Mouse (Mus musculus): ENCODE results near the gene Myl3. TPM values are rescaled to one million over a fixed set of nuclear protein-coding genes. Genes with fewer than 3 reads are reported as not detected.

Gene Myl3
- polyA plus RNA-seq, 1 experiment from 2014 or later: 53.6 TPM

DNA sequence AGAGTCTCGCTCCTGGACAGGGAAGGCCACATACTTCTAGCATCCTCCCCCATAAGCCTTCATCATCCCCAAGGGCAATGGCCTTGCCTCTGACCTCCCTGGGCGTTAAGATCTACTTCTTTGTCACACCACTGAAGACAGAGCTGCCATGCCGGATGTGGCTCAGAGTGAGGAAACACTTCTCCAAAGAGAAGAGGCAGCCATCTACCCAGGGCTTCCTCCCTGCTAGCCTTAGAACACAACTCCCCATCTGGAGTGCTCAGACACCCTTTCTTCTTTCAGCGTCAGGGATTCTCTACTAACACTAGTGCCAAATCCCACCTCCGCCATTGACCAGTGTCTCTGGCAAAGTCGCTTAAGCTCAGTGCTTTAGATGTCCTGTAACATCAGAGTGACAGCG lies 7.5 kb upstream of the Myl3 start:
- Histone ChIP-seq H3K27ac (replicated peaks; ENCODE audit: low read depth, low read length) (no peak overlapping the region), H3K27me3 (replicated peaks; ENCODE audit: control insufficient read depth, insufficient read depth, low read length) (no peaks in the 10 kb centered on the region), H3K36me3 (ENCODE audit: control insufficient read depth, insufficient read depth, low read length) (peaks cover 26% of the 10 kb centered on the region), H3K4me2 (ENCODE audit: low read depth, low read length) (peak overlapping the region; percentile 60), H3K4me1 (ENCODE audit: control insufficient read depth, insufficient read depth, low read length) (peaks cover 51% of the 10 kb centered on the region), H3K9ac (ENCODE audit: low read depth, low read length) (no peak overlapping the region), H3K9me3 (ENCODE audit: control insufficient read depth, low read length) (no peaks in the 10 kb centered on the region), H3K4me3 (ENCODE audit: low read depth, low read length) (no peak overlapping the region)
- WGBS: 67% methylated on average over 7 of the region's 7 CpGs
- DNase-seq (ENCODE audit: low spot score) (no peak), ATAC-seq (ENCODE audit: low read depth) (no peak)

DNA sequence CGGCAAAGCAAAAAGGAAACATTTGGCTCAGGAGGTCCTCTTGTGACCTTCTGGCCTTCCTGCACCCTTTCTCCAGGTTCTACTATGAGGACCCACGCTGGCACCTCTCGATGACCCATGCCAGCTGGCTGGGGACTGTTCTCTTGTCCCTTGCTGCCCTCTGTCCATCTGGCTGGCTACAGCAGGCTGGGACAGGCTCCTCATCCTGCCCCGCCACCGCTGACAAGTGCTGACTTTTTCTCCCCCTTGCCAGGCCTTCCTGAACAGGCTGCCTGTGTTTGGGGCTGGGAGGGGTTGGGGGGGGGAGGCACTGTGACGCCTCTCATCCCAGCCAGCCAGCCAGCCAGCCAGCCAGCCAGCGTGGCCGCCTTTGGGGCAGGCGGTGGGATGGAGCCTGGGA lies 5.3 kb upstream of the Myl3 start:
- Histone ChIP-seq H3K27me3 (replicated peaks; ENCODE audit: control insufficient read depth, insufficient read depth, low read length) (no peaks in the 10 kb centered on the region), H3K9ac (ENCODE audit: low read depth, low read length) (peak overlapping the region; percentile 2; the same call in 1 of the 2 replicates), H3K4me2 (ENCODE audit: low read depth, low read length) (peak overlapping the region; percentile 40), H3K4me3 (ENCODE audit: low read depth, low read length) (no peak overlapping the region), H3K4me1 (ENCODE audit: control insufficient read depth, insufficient read depth, low read length) (peaks cover 54% of the 10 kb centered on the region), H3K27ac (replicated peaks; ENCODE audit: low read depth, low read length) (0 out of 2 replicates have a peak overlapping the region, but pooled peaks have one; percentile 15), H3K36me3 (ENCODE audit: control insufficient read depth, insufficient read depth, low read length) (peaks cover 25% of the 10 kb centered on the region), H3K9me3 (ENCODE audit: control insufficient read depth, low read length) (no peaks in the 10 kb centered on the region)
- 27% methylated on average over 9 of the region's 9 CpGs for WGBS
- ATAC-seq (ENCODE audit: low read depth) (no peak), DNase-seq (ENCODE audit: low spot score) (no peak)

DNA sequence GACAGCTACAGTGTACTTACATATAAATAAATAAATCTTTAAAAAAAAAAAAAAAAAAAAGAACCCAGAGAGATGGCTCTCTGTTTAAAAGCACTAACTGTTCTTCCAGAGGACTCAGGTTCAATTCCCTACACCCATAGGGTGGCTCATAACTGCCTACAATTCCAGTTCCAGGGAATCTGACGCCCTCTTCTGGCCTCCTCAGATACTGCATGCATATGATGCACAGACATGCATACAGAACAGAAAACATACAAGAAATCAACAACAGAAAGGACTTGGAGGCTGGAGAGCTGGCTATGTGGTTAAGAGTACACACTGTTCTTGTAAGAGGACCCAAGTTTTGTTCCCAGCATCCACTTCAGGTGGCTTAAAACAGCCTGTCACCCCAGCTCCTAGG lies 3.6 kb upstream of the Myl3 start:
- DNase-seq (ENCODE audit: low spot score) (no peak), ATAC-seq (ENCODE audit: low read depth) (no peak)
- no peaks in the 10 kb centered on the region for H3K9me3 ChIP-seq (ENCODE audit: control insufficient read depth, low read length)
- peak overlapping the region; percentile 72; the same call in 1 of the 2 replicates for H3K4me2 ChIP-seq (ENCODE audit: low read depth, low read length)
- H3K4me1 ChIP-seq (ENCODE audit: control insufficient read depth, insufficient read depth, low read length): peaks cover 42% of the 10 kb centered on the region
- no peak overlapping the region for H3K4me3 ChIP-seq (ENCODE audit: low read depth, low read length)
- peaks cover 22% of the 10 kb centered on the region for H3K36me3 ChIP-seq (ENCODE audit: control insufficient read depth, insufficient read depth, low read length)
- H3K27ac ChIP-seq (replicated peaks; ENCODE audit: low read depth, low read length): no peak overlapping the region
- H3K27me3 ChIP-seq (replicated peaks; ENCODE audit: control insufficient read depth, insufficient read depth, low read length): no peaks in the 10 kb centered on the region
- no peak overlapping the region; the same call in 1 of the 2 replicates for H3K9ac ChIP-seq (ENCODE audit: low read depth, low read length)
- WGBS: 21% methylated on average over 1 of the region's 1 CpGs

DNA sequence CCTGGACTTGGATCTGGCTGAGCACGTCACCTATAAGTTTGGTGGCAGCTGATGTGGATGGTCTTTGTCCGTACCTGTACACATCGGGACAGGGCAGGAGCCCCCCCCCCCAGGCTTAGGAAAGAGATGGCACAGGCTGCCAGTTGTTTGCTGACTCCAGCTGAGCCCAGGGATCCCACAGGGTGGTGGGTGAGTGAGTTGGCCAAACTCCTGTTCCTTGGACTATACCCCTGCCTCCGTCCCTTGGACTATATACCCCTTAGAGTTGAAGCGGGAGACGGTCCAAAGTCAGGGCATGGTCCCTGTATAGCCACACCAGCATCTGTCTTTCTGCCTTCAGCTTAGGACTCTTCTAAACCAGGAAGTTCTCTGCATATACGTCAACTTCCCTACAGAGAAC lies 1.7 kb upstream of the Myl3 start:
- peaks cover 6% of the 10 kb centered on the region; the same call in 1 of the 2 replicates for H3K27me3 ChIP-seq (replicated peaks; ENCODE audit: control insufficient read depth, insufficient read depth, low read length)
- peaks cover 31% of the 10 kb centered on the region; the same call in 1 of the 2 replicates for H3K4me1 ChIP-seq (ENCODE audit: control insufficient read depth, insufficient read depth, low read length)
- no peak for DNase-seq (ENCODE audit: low spot score)
- H3K36me3 ChIP-seq (ENCODE audit: control insufficient read depth, insufficient read depth, low read length): peaks cover 22% of the 10 kb centered on the region
- H3K4me3 ChIP-seq (ENCODE audit: low read depth, low read length): peak overlapping the region; percentile 77
- H3K4me2 ChIP-seq (ENCODE audit: low read depth, low read length): peak overlapping the region; percentile 72
- H3K27ac ChIP-seq (replicated peaks; ENCODE audit: low read depth, low read length): no peak overlapping the region
- ATAC-seq (ENCODE audit: low read depth): no peak
- WGBS: 84% methylated on average over 7 of the region's 7 CpGs
- peak overlapping the region; percentile 92; the same call in 1 of the 2 replicates for H3K9ac ChIP-seq (ENCODE audit: low read depth, low read length)
- no peaks in the 10 kb centered on the region for H3K9me3 ChIP-seq (ENCODE audit: control insufficient read depth, low read length)

DNA sequence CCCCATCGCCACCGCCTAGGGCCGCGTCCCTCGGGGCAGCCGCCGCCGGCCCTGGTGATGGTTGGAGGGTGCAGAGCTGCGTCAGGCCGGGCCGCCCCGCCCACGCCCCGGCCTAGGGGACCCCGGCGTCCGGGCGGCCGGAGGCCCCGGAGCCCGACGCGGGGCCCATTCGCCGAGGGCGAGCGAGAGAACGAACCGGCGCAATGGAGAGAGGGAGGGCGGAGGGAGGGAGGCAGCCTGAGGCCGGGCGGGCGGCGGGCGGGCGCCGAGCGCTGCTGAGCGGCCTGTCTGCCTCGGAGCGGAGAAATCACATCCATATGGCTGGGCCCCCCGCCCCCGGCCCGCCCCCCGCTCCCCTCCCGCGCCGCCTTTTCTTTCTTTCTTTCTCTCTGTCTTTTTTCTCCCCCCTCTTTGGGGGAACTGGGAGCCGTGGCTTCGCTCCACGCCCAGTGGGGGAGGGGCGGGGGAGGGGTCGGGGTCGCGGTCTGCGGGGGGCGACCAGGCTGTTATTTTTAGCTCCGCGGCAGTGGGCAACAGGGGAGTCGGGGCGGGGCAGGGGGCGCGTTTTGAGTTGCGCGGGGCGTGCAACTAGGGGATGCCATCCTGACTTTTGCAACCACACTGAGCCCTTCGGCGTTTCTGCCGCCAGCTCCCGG lies 762 bp downstream of the Myl3 start:
- under 1% methylated on average over 34 of the region's 71 CpGs for WGBS
- Histone ChIP-seq H3K9ac (ENCODE audit: low read depth, low read length) (peak overlapping the region; percentile 92), H3K4me3 (ENCODE audit: low read depth, low read length) (peak overlapping the region; percentile 77), H3K27me3 (replicated peaks; ENCODE audit: control insufficient read depth, insufficient read depth, low read length) (peaks cover 6% of the 10 kb centered on the region; the same call in 1 of the 2 replicates), H3K4me1 (ENCODE audit: control insufficient read depth, insufficient read depth, low read length) (peaks cover 12% of the 10 kb centered on the region; the same call in 1 of the 2 replicates), H3K27ac (replicated peaks; ENCODE audit: low read depth, low read length) (peak overlapping the region; percentile 95), H3K4me2 (ENCODE audit: low read depth, low read length) (peak overlapping the region; percentile 72), H3K9me3 (ENCODE audit: control insufficient read depth, low read length) (no peaks in the 10 kb centered on the region), H3K36me3 (ENCODE audit: control insufficient read depth, insufficient read depth, low read length) (peaks cover 22% of the 10 kb centered on the region)
- DNase-seq (ENCODE audit: low spot score) (peak; percentile 81), ATAC-seq (ENCODE audit: low read depth) (peak; percentile 86)

DNA sequence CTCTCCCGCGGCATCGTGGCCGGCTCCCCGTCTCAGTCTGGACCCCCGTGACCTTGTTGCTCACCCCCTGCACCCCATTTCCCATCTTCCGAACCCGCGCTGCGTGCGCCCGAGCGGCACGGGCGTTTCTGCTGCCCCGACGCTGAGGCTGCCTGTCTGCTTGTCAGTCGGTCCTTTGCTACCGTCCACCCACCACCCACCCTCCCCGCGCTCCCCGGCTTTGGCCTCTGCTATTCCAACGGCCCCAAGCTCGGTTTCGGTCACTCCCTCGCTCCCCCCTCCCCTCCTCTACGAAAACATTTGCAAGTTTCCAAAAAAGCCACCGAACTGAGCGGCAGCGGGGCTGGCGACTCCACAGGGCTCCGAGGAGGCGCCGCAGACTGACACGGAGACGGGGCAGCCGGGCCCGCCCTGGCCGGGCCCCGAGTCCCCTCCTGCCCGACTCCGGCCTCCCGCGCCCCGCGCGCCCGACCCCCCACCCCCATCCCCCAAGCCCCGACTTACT lies 1.3 kb downstream of the Myl3 start:
- Histone ChIP-seq H3K4me3 (ENCODE audit: low read depth, low read length) (peak overlapping the region; percentile 77), H3K27me3 (replicated peaks; ENCODE audit: control insufficient read depth, insufficient read depth, low read length) (peaks cover 6% of the 10 kb centered on the region; the same call in 1 of the 2 replicates)
- under 1% methylated on average over 42 of the region's 49 CpGs for WGBS

DNA sequence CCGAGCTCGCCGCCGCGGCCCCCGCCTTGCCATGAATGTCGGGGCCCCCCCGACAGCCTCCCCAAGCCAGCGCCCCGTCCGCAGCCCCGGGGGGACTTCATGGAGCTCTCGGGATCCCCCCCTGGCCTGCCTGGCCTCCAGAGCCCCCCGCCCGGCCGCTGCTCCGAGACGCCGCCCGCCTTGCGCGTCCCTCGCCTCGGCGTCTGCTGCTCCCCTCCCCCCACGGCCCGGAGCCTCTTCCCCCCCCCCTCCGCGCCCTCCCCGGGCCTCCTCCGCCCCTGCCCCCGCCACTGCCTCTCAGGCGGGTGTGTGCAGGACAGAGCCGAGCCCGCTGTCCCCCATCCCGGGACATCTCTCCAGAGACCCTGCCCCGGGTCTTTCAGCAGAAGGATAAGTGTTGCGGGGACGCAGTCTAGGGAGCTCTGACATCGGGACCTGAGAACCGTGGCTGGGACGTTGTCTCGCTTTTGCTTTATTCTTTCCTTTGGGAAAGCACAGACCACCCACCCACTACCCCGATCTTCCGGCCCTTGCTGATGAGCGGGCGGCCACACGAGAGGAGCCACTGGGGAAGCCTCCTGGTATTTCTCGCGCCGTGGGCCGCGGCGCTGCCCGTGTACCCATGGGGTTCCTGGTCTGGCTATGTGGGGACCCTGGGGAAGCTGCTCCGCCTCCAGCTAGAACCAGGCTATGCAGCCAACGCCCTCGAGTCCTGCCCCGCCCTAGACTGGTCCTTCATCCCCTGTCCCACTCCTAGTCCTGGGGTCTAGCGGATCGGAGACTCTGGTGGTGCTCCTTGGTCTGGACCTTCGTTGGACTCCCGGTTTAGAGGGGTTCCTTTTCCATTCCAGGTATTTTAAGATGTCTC lies 2.0 kb downstream of the Myl3 start:
- 4% methylated on average over 24 of the region's 63 CpGs for WGBS

More for the DNA sequence above, 1.3 kb downstream of the Myl3 start:
- peak overlapping the region; percentile 92 for H3K9ac ChIP-seq (ENCODE audit: low read depth, low read length)
- peaks cover 9% of the 10 kb centered on the region; the same call in 1 of the 2 replicates for H3K4me1 ChIP-seq (ENCODE audit: control insufficient read depth, insufficient read depth, low read length)
- peak; percentile 22; the same call in 1 of the 2 replicates for ATAC-seq (ENCODE audit: low read depth)
- peak; percentile 53 for DNase-seq (ENCODE audit: low spot score)
- H3K27ac ChIP-seq (replicated peaks; ENCODE audit: low read depth, low read length): peak overlapping the region; percentile 95
- peaks cover 22% of the 10 kb centered on the region for H3K36me3 ChIP-seq (ENCODE audit: control insufficient read depth, insufficient read depth, low read length)
- H3K9me3 ChIP-seq (ENCODE audit: control insufficient read depth, low read length): no peaks in the 10 kb centered on the region
- H3K4me2 ChIP-seq (ENCODE audit: low read depth, low read length): peak overlapping the region; percentile 72

DNA sequence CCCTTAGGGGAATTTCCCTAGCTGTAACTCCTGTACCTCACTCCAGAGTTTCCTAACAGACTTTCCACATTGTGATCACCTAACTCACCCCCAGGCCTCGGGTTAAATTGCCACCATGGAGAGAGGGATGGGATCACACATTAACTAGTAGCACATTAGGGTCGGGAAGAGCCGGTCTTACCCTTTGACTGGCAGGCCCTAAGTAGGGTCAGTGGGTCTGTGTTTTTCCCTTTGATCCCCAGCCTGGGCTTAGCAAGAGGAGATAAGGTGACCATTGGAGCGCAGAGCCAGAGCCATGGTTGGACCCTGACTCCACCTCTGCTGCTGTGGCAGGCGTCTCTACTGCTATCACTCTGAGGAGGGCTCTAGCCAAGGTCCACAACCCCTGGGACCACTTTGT lies 4.1 kb downstream of the Myl3 start:
- ATAC-seq (ENCODE audit: low read depth): no peak
- H3K4me2 ChIP-seq (ENCODE audit: low read depth, low read length): no peak overlapping the region
- WGBS: 34% methylated on average over 5 of the region's 5 CpGs

More for the DNA sequence above, 2.0 kb downstream of the Myl3 start:
- Histone ChIP-seq H3K4me1 (ENCODE audit: control insufficient read depth, insufficient read depth, low read length) (peaks cover 8% of the 10 kb centered on the region; the same call in 1 of the 2 replicates), H3K36me3 (ENCODE audit: control insufficient read depth, insufficient read depth, low read length) (peaks cover 17% of the 10 kb centered on the region; the same call in 1 of the 2 replicates), H3K27me3 (replicated peaks; ENCODE audit: control insufficient read depth, insufficient read depth, low read length) (peaks cover 6% of the 10 kb centered on the region; the same call in 1 of the 2 replicates), H3K9ac (ENCODE audit: low read depth, low read length) (peak overlapping the region; percentile 92), H3K4me2 (ENCODE audit: low read depth, low read length) (peak overlapping the region; percentile 72), H3K27ac (replicated peaks; ENCODE audit: low read depth, low read length) (peak overlapping the region; percentile 95), H3K9me3 (ENCODE audit: control insufficient read depth, low read length) (no peaks in the 10 kb centered on the region), H3K4me3 (ENCODE audit: low read depth, low read length) (peak overlapping the region; percentile 77)
- DNase-seq (ENCODE audit: low spot score): peak; percentile 61
- peak; percentile 42 for ATAC-seq (ENCODE audit: low read depth)

More for the DNA sequence above, 4.1 kb downstream of the Myl3 start:
- Histone ChIP-seq H3K9me3 (ENCODE audit: control insufficient read depth, low read length) (no peaks in the 10 kb centered on the region), H3K27ac (replicated peaks; ENCODE audit: low read depth, low read length) (no peak overlapping the region), H3K36me3 (ENCODE audit: control insufficient read depth, insufficient read depth, low read length) (no peaks in the 10 kb centered on the region), H3K27me3 (replicated peaks; ENCODE audit: control insufficient read depth, insufficient read depth, low read length) (peaks cover 6% of the 10 kb centered on the region; the same call in 1 of the 2 replicates), H3K4me1 (ENCODE audit: control insufficient read depth, insufficient read depth, low read length) (peaks cover 6% of the 10 kb centered on the region), H3K4me3 (ENCODE audit: low read depth, low read length) (no peak overlapping the region), H3K9ac (ENCODE audit: low read depth, low read length) (no peak overlapping the region)
- no peak for DNase-seq (ENCODE audit: low spot score)

Measured in embryonic facial prominence, embryonic 14.5 days (tissue).